Mouse (Mus musculus): ENCODE measurements around the gene Pde7b. TPM values are rescaled to one million over a fixed set of nuclear protein-coding genes. Genes with fewer than 3 reads are reported as not detected.
A peak's percentile ranks its signal among the peaks of the same experiment; 100 is the strongest.

The Pde7b gene
- polyA plus RNA-seq, 1 experiment from 2014 or later, result 1.5 TPM

DNA sequence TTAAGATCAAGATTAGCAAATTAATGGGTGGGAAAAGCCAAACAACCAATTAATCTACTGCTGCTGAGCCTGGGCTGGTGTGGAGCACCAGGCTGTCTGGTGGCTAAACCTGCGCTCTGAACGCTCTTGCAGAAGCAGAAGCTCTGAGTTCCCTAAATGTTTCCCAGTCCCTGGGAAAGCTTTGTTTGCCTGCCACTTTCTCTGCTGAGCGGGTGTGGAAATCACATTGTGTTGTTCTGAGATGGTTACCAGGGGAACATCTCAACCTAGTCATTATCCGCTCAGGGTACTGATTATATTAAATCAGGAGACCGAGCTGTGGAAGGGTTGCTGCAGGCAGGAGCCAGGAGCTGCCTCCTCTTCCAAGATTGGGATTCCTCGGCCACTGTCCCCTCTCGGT lies 250.0 kb downstream of the Pde7b start:
- no peak for TF ChIP-seq CTCF (IDR thresholded peaks at IDR 0.05; ENCODE audit: low read depth)
- WGBS, result 65% methylated on average over 7 of the region's 7 CpGs

GRCm38 (mm10) chr10:20474036-20474435 lies 250.8 kb downstream of the Pde7b start:
- Histone ChIP-seq H3K4me2 (replicated peaks; ENCODE audit: low read depth) (peak overlapping the region; percentile 51), H3K4me1 (replicated peaks; ENCODE audit: control insufficient read depth, insufficient read depth, low read length) (peaks cover 20% of the 10 kb centered on the region; the same call in 1 of the 2 replicates), H3K27ac (ENCODE audit: low read depth, low read length) (no peak overlapping the region), H3K9me3 (ENCODE audit: control insufficient read depth) (no peaks in the 10 kb centered on the region), H3K4me3 (ENCODE audit: low read depth, low read length) (no peak overlapping the region), H3K27me3 (replicated peaks; ENCODE audit: control insufficient read depth, insufficient read depth, low read length) (no peaks in the 10 kb centered on the region), H3K9ac (ENCODE audit: low read depth, low read length) (no peak overlapping the region), H3K36me3 (ENCODE audit: control insufficient read depth, insufficient read depth) (no peaks in the 10 kb centered on the region)
- WGBS, result 50% methylated on average over 9 of the region's 9 CpGs
- no peak for TF ChIP-seq CTCF (IDR thresholded peaks at IDR 0.05; ENCODE audit: low read depth)
- peak; percentile 45; the same call in 1 of the 2 replicates for ATAC-seq

More for the DNA sequence above, 250.0 kb downstream of the Pde7b start:
- H3K4me2 ChIP-seq (replicated peaks; ENCODE audit: low read depth), result no peak overlapping the region
- no peaks in the 10 kb centered on the region for H3K9me3 ChIP-seq (ENCODE audit: control insufficient read depth)
- no peak for ATAC-seq
- H3K27me3 ChIP-seq (replicated peaks; ENCODE audit: control insufficient read depth, insufficient read depth, low read length), result no peaks in the 10 kb centered on the region
- no peak overlapping the region for H3K4me3 ChIP-seq (ENCODE audit: low read depth, low read length)
- no peak overlapping the region for H3K27ac ChIP-seq (ENCODE audit: low read depth, low read length)
- peaks cover 20% of the 10 kb centered on the region; the same call in 1 of the 2 replicates for H3K4me1 ChIP-seq (replicated peaks; ENCODE audit: control insufficient read depth, insufficient read depth, low read length)
- H3K36me3 ChIP-seq (ENCODE audit: control insufficient read depth, insufficient read depth), result no peaks in the 10 kb centered on the region
- H3K9ac ChIP-seq (ENCODE audit: low read depth, low read length), result no peak overlapping the region

DNA sequence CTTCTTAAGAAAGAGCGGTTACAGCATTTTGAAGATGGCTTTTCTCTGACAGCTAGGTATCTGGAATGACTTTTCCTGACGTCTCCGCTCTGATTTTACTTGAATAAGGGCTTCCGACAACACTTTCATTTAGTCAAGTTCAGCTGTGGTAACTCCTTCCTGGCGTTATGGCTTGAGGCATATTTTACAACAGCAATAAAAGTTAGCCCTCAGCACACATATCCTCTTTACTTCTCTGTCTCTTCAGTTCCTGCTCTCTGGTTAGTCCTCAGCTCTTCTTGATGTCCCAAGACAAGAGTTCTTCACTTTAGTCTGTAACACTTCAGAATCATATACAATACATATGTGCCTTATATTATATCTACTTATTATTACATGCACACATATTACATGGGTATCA lies 251.4 kb downstream of the Pde7b start:
- 45% methylated on average over 5 of the region's 5 CpGs for WGBS
- peak; percentile 47; the same call in 1 of the 2 replicates for ATAC-seq
- H3K9ac ChIP-seq (ENCODE audit: low read depth, low read length), result no peak overlapping the region

DNA sequence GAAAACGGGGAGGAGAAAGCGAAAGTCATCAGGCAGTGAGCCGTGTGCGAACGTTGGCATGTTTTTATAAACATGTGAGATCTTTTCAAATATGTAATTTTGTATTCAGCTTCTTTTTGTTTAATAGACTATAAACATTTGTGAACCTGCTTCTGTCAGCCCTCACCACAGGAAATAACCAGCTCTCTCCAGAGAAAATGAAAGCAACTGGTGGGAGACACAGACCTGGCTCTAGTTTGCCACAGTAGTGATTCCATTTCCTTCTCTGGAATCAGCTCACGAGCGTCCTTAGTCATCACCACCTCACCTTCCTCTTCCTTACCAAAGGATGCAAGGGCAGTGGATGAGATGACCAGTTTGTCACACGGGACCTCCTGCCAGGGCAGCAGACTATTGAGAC lies 252.9 kb downstream of the Pde7b start:
- Histone ChIP-seq H3K36me3 (ENCODE audit: control insufficient read depth, insufficient read depth) (no peaks in the 10 kb centered on the region), H3K9me3 (ENCODE audit: control insufficient read depth) (no peaks in the 10 kb centered on the region), H3K9ac (ENCODE audit: low read depth, low read length) (no peak overlapping the region), H3K27me3 (replicated peaks; ENCODE audit: control insufficient read depth, insufficient read depth, low read length) (no peaks in the 10 kb centered on the region), H3K4me2 (replicated peaks; ENCODE audit: low read depth) (no peak overlapping the region), H3K4me3 (ENCODE audit: low read depth, low read length) (0 out of 2 replicates have a peak overlapping the region, but pooled peaks have one; percentile 1), H3K27ac (ENCODE audit: low read depth, low read length) (no peak overlapping the region), H3K4me1 (replicated peaks; ENCODE audit: control insufficient read depth, insufficient read depth, low read length) (peaks cover 11% of the 10 kb centered on the region; the same call in 1 of the 2 replicates)
- WGBS, result 52% methylated on average over 8 of the region's 8 CpGs
- no peak for ATAC-seq
- TF ChIP-seq CTCF (IDR thresholded peaks at IDR 0.05; ENCODE audit: low read depth), result no peak

More for the DNA sequence above, 251.4 kb downstream of the Pde7b start:
- Histone ChIP-seq H3K27me3 (replicated peaks; ENCODE audit: control insufficient read depth, insufficient read depth, low read length) (no peaks in the 10 kb centered on the region), H3K4me1 (replicated peaks; ENCODE audit: control insufficient read depth, insufficient read depth, low read length) (peaks cover 17% of the 10 kb centered on the region; the same call in 1 of the 2 replicates), H3K4me3 (ENCODE audit: low read depth, low read length) (no peak overlapping the region), H3K36me3 (ENCODE audit: control insufficient read depth, insufficient read depth) (no peaks in the 10 kb centered on the region), H3K4me2 (replicated peaks; ENCODE audit: low read depth) (peak overlapping the region; percentile 51), H3K27ac (ENCODE audit: low read depth, low read length) (no peak overlapping the region), H3K9me3 (ENCODE audit: control insufficient read depth) (no peaks in the 10 kb centered on the region)
- TF ChIP-seq CTCF (IDR thresholded peaks at IDR 0.05; ENCODE audit: low read depth), result no peak

DNA sequence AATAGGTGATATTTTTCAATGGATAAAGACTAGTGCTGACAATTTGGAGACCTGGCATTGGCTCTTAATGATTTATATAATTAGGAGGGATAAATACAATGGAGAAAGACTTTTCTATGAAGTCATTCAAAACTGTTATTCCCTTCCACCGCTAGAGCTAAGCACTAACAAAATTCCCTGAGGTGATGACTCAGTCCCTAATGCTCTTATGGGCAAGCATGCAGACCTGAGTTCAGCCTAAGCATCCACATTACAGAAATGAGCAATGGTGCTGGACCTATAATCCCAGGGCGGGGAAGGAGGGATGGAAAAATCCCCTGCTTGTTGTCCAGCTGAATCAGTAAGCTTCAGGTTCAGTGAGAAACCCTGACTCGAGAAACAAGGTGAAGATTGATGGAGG lies 260.2 kb downstream of the Pde7b start:
- 76% methylated on average over 3 of the region's 3 CpGs for WGBS
- no peaks in the 10 kb centered on the region for H3K4me1 ChIP-seq (replicated peaks; ENCODE audit: control insufficient read depth, insufficient read depth, low read length)
- no peak overlapping the region for H3K9ac ChIP-seq (ENCODE audit: low read depth, low read length)
- no peaks in the 10 kb centered on the region for H3K27me3 ChIP-seq (replicated peaks; ENCODE audit: control insufficient read depth, insufficient read depth, low read length)
- H3K9me3 ChIP-seq (ENCODE audit: control insufficient read depth), result no peaks in the 10 kb centered on the region
- H3K36me3 ChIP-seq (ENCODE audit: control insufficient read depth, insufficient read depth), result no peaks in the 10 kb centered on the region
- no peak overlapping the region for H3K4me2 ChIP-seq (replicated peaks; ENCODE audit: low read depth)
- no peak overlapping the region for H3K27ac ChIP-seq (ENCODE audit: low read depth, low read length)
- no peak overlapping the region for H3K4me3 ChIP-seq (ENCODE audit: low read depth, low read length)
- no peak for ATAC-seq
- no peak for TF ChIP-seq CTCF (IDR thresholded peaks at IDR 0.05; ENCODE audit: low read depth)

- Histone ChIP-seq H3K4me3 (ENCODE audit: low read depth, low read length) (no peak overlapping the region), H3K27ac (ENCODE audit: low read depth, low read length) (no peak overlapping the region), H3K9me3 (ENCODE audit: control insufficient read depth) (no peaks in the 10 kb centered on the region), H3K9ac (ENCODE audit: low read depth, low read length) (no peak overlapping the region), H3K4me1 (replicated peaks; ENCODE audit: control insufficient read depth, insufficient read depth, low read length) (no peaks in the 10 kb centered on the region), H3K36me3 (ENCODE audit: control insufficient read depth, insufficient read depth) (no peaks in the 10 kb centered on the region), H3K27me3 (replicated peaks; ENCODE audit: control insufficient read depth, insufficient read depth, low read length) (no peaks in the 10 kb centered on the region), H3K4me2 (replicated peaks; ENCODE audit: low read depth) (no peak overlapping the region)
- ATAC-seq, result no peak
- TF ChIP-seq CTCF (IDR thresholded peaks at IDR 0.05; ENCODE audit: low read depth), result no peak
- 91% methylated on average over 1 of the region's 1 CpGs for WGBS
Measured at GRCm38 (mm10) chr10:20463941-20464340, 260.9 kb downstream of the Pde7b start.

DNA sequence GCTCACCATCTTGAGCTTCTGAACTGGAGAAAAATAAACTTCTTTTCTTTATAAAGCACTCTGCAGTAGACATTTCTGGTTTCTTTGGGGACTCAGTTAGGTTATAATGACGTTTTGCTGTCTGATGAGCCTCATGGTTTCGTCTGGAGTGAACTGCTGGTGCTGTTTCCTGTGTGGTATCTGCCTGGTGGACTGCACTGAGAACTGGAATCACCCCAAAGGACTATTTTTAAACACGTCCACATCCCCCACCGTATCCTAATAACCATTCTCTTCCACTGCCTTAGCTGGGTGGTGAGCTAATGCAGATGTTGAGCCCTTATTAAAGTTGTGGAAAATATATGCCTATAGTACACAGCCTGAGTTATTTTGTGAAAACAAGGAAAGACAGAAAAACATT lies 262.3 kb downstream of the Pde7b start:
- Histone ChIP-seq H3K9me3 (ENCODE audit: control insufficient read depth) (no peaks in the 10 kb centered on the region), H3K4me1 (replicated peaks; ENCODE audit: control insufficient read depth, insufficient read depth, low read length) (no peaks in the 10 kb centered on the region), H3K4me2 (replicated peaks; ENCODE audit: low read depth) (no peak overlapping the region), H3K36me3 (ENCODE audit: control insufficient read depth, insufficient read depth) (no peaks in the 10 kb centered on the region), H3K27ac (ENCODE audit: low read depth, low read length) (no peak overlapping the region), H3K4me3 (ENCODE audit: low read depth, low read length) (no peak overlapping the region), H3K27me3 (replicated peaks; ENCODE audit: control insufficient read depth, insufficient read depth, low read length) (no peaks in the 10 kb centered on the region), H3K9ac (ENCODE audit: low read depth, low read length) (no peak overlapping the region)
- ATAC-seq, result no peak
- no peak for TF ChIP-seq CTCF (IDR thresholded peaks at IDR 0.05; ENCODE audit: low read depth)
- 68% methylated on average over 4 of the region's 4 CpGs for WGBS

All from intestine, postnatal 0 days (tissue).